In the genomic region with DNA sequence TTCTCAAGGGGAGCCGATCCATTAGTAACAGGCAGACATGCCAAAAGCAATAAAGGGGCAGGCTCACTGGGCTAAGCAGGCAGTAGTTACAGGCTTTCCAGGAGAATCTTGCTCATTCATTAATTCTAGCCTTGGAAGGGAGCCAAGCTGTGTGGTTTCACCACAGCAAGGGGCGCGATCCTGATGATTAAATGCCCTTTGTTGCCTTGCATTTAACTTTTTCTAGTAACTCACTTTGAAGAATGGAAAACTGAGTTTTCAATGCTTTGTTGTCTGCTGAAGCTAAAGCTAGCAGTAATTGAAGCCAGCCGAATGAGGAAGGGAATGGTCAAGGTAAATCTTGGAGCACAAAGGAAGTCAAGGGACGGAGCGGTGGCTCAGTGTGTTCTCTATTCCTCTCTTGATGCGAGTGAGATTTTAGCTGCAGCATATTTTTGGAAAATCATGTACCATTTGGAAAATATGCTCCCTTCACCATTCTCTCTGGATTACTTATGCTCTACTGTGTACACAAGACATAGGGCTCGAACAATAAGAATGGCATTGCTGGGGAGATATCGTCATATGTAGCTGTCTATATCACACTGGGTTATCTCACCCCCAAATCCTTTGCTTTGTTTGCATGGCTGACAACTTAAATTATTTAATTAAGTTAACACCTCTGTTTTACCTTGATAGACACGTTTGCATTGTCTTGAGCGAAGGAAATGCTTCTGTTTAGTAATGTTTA, we compare ENCODE assay signal across 9 mouse cellular contexts.
DNase-seq lines count a peak whose midpoint lies in the region; ATAC-seq lines count a peak whose summit lies in the region.
"Had no signal": no experiment of that assay in that cellular context is flagged by ENCODE, and none has a peak within 500 bp of the region (broad histone marks: within the 10 kb centered on the region; RNA-seq: fewer than 3 reads in every experiment).

No protein-coding gene starts in this region.

- H3K27ac ChIP-seq in forebrain, embryonic 14.5 days (ENCODE audit: low read depth, low read length), result no peak overlapping the region
- H3K27ac ChIP-seq in limb, embryonic 10.5 days, result peak overlapping the region; percentile 83

- no peaks in the 10 kb centered on the region for H3K27me3 ChIP-seq in forebrain, embryonic 14.5 days (replicated peaks; ENCODE audit: control insufficient read depth, insufficient read depth, low read length)
- no peaks in the 10 kb centered on the region for H3K27me3 ChIP-seq in limb, embryonic 10.5 days (ENCODE audit: low read depth, poor library complexity, severe bottlenecking)

- peak; percentile 89 for ATAC-seq in forebrain, embryonic 14.5 days

- DNase-seq in left cerebral cortex, postnatal 4 days, result peak; percentile 36
- DNase-seq in left cerebral cortex, postnatal 25 days (ENCODE audit: low spot score in 2 of 2), result no peak
- peak; percentile 86 for DNase-seq in forebrain, embryonic 14.5 days (ENCODE audit: low spot score)
- DNase-seq in limb, embryonic 10.5 days (ENCODE audit: low spot score), result peak; percentile 65
- DNase-seq in retina, postnatal 7 days (ENCODE audit: low read depth, low spot score), result peak; percentile 3
- DNase-seq in left cerebral cortex, adult 9 months (ENCODE audit: low spot score in 2 of 2), result no peak
- DNase-seq in spleen, adult 18-20 months, result no peak
- DNase-seq in heart, adult 11 months, result no peak

- intact Hi-C loops in left cerebral cortex, postnatal 4 days (cut with DNase I), result no loop called here
- intact Hi-C loops in left cerebral cortex, postnatal 25 days (cut with DNase I), result no loop called here

- H3K9me3 ChIP-seq in forebrain, embryonic 14.5 days (replicated peaks; ENCODE audit: control insufficient read depth, low read length), result no peaks in the 10 kb centered on the region
- no peaks in the 10 kb centered on the region for H3K9me3 ChIP-seq in limb, embryonic 10.5 days (replicated peaks)

- H3K4me3 ChIP-seq in forebrain, embryonic 14.5 days (ENCODE audit: low read depth, low read length), result no peak overlapping the region
- H3K4me3 ChIP-seq in limb, embryonic 10.5 days, result no peak overlapping the region; the same call in 1 of the 2 replicates

- WGBS in forebrain, embryonic 14.5 days, result 18% methylated on average over 11 of the region's 11 CpGs
- WGBS in limb, embryonic 10.5 days, result 58% methylated on average over 11 of the region's 11 CpGs

- H3K4me1 ChIP-seq in forebrain, embryonic 14.5 days (ENCODE audit: control insufficient read depth, insufficient read depth, low read length), result peaks cover 4% of the 10 kb centered on the region; the same call in 1 of the 2 replicates
- H3K4me1 ChIP-seq in limb, embryonic 10.5 days, result peaks cover 23% of the 10 kb centered on the region

- H3K9ac ChIP-seq in forebrain, embryonic 14.5 days (ENCODE audit: low read length), result no peak overlapping the region

- peak overlapping the region; percentile 38 for H3K4me2 ChIP-seq in forebrain, embryonic 14.5 days (ENCODE audit: low read length)
- H3K4me2 ChIP-seq: liver, embryonic 11.5 days had no signal

- H3K36me3 ChIP-seq in forebrain, embryonic 14.5 days (ENCODE audit: control insufficient read depth, insufficient read depth, low read length), result no peaks in the 10 kb centered on the region
- H3K36me3 ChIP-seq in limb, embryonic 10.5 days, result no peaks in the 10 kb centered on the region

Comparison
In these comparisons a context has a peak if more than half of its experiments do, and no peak if none do; other contexts are left out.
1. DNase-seq: peak in left cerebral cortex, postnatal 4 days (single experiment), forebrain, embryonic 14.5 days (single experiment), limb, embryonic 10.5 days (single experiment) and retina, postnatal 7 days (single experiment); none in left cerebral cortex, postnatal 25 days (0 of 2), left cerebral cortex, adult 9 months (0 of 2), spleen, adult 18-20 months (0 of 2) and heart, adult 11 months (single experiment).